Mouse (Mus musculus): ENCODE data around the gene Def8. TPM values are rescaled to one million over a fixed set of nuclear protein-coding genes. Genes with fewer than 3 reads are reported as not detected.
"Not testable (repeated sequence)": the region's sequence is repeated elsewhere in the genome, so short reads cannot be mapped to it uniquely, and the experiment has no call there.

Gene Def8
- polyA plus RNA-seq, 1 experiment, result 13.5 TPM

GRCm38 (mm10) chr8:123427639-123428275, 4.4 kb downstream of the Def8 start:
- DNase-seq (ENCODE audit: low read depth in 1 of 2, low spot score in 2 of 2), result no peak
- H3K4me3 ChIP-seq (ENCODE audit: extremely low read depth, insufficient read depth, insufficient read length), result no peak overlapping the region
- no peaks in the 10 kb centered on the region for H3K4me1 ChIP-seq (ENCODE audit: control insufficient read depth, insufficient read depth, insufficient read length)
- no peaks in the 10 kb centered on the region for H3K36me3 ChIP-seq (ENCODE audit: control insufficient read depth, insufficient read depth, low read length)
- no peaks in the 10 kb centered on the region for H3K27me3 ChIP-seq (ENCODE audit: control insufficient read depth, insufficient read depth, low read length)
- no peak for TF ChIP-seq POLR2A (IDR thresholded peaks at IDR 0.05; ENCODE audit: low read depth, low read length)
- no peak for TF ChIP-seq CTCF (IDR thresholded peaks at IDR 0.05; ENCODE audit: extremely low read depth, insufficient read depth, insufficient read length, insufficient replicate concordance)
- no peak overlapping the region for H3K27ac ChIP-seq (ENCODE audit: insufficient read depth, low read length)
- 97% methylated on average over 24 of the region's 24 CpGs for WGBS

DNA sequence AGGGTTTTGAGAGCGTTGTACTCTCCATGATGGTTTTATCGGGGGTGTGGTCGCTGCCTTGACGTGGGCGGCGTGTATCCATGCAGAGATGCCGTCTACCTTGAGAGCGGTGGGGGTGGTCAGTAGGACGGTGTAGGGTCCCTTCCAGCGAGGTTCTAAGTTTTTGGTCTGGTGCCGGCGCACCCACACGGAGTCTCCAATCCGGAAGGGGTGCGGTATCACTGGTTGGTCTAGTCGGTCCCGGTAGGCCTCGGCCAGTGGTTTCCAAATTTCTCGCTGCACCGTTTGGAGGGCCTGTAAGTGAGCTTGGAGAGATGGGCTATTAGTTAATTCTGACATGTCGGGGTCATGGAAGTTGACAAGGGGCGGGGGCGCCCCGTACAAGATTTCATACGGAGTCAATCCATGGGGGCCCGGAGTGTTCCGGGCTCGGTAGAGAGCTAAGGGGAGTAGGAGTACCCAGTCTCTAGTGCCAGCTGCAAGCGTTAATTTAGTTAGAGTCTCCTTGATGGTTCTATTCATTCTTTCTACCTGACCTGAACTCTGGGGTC, 5.1 kb downstream of the Def8 start:
- Histone ChIP-seq H3K27me3 (ENCODE audit: control insufficient read depth, insufficient read depth, low read length) (no peaks in the 10 kb centered on the region), H3K36me3 (ENCODE audit: control insufficient read depth, insufficient read depth, low read length) (no peaks in the 10 kb centered on the region), H3K27ac (ENCODE audit: insufficient read depth, low read length) (no peak overlapping the region), H3K4me3 (ENCODE audit: extremely low read depth, insufficient read depth, insufficient read length) (no peak overlapping the region), H3K4me1 (ENCODE audit: control insufficient read depth, insufficient read depth, insufficient read length) (no peaks in the 10 kb centered on the region)
- WGBS, result 97% methylated on average over 29 of the region's 29 CpGs
- TF ChIP-seq CTCF (IDR thresholded peaks at IDR 0.05; ENCODE audit: extremely low read depth, insufficient read depth, insufficient read length, insufficient replicate concordance) (no peak), POLR2A (IDR thresholded peaks at IDR 0.05; ENCODE audit: low read depth, low read length) (no peak)
- no peak for DNase-seq (ENCODE audit: low read depth in 1 of 2, low spot score in 2 of 2)

DNA sequence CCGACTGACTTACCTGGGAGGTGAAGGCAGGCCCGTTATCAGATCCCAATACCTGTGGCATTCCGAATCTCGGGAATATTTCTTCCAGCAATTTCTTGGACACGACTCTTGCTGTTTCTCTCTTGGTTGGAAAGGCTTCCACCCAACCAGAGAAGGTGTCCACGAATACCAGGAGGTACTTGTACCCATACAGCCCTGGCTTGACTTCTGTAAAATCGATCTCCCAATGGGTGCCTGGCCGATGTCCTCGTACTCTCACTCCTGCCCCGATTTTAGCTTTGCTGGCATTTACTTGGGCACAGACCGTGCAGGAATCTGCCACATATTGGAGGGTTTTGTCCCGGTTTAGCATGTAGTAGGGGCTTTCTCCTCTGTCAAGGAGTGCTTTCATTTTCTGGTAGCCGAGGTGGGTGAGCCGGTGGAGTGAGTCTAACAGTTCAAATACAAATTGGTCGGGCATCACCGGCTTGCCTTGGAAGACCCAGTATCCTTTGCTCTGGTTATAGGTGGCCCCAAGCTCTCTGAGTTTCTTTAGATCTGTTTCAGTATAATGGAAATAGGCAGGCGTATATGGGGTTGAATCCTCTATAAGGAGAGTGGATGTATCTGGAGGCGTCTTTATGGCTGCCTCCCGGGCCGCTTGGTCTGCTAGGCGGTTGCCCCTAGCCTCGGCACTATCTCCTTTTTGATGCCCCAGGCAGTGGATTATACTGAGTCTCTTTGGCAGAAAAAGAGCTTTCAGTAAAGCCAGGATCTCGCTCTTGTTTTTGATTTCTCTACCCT, 5.8 kb downstream of the Def8 start:
- no peaks in the 10 kb centered on the region for H3K27me3 ChIP-seq (ENCODE audit: control insufficient read depth, insufficient read depth, low read length)
- no peak overlapping the region for H3K4me3 ChIP-seq (ENCODE audit: extremely low read depth, insufficient read depth, insufficient read length)
- H3K36me3 ChIP-seq (ENCODE audit: control insufficient read depth, insufficient read depth, low read length), result no peaks in the 10 kb centered on the region
- DNase-seq (ENCODE audit: low read depth in 1 of 2, low spot score in 2 of 2), result no peak
- no peak overlapping the region for H3K27ac ChIP-seq (ENCODE audit: insufficient read depth, low read length)
- no peak for TF ChIP-seq CTCF (IDR thresholded peaks at IDR 0.05; ENCODE audit: extremely low read depth, insufficient read depth, insufficient read length, insufficient replicate concordance)
- no peak for TF ChIP-seq POLR2A (IDR thresholded peaks at IDR 0.05; ENCODE audit: low read depth, low read length)
- 94% methylated on average over 23 of the region's 23 CpGs for WGBS
- H3K4me1 ChIP-seq (ENCODE audit: control insufficient read depth, insufficient read depth, insufficient read length), result no peaks in the 10 kb centered on the region

GRCm38 (mm10) chr8:123429722-123430013, 6.3 kb downstream of the Def8 start:
- not testable (repeated sequence) for H3K4me3 ChIP-seq (ENCODE audit: extremely low read depth, insufficient read depth, insufficient read length); DNase-seq (ENCODE audit: low read depth in 1 of 2, low spot score in 2 of 2); H3K36me3 ChIP-seq (ENCODE audit: control insufficient read depth, insufficient read depth, low read length); H3K27me3 ChIP-seq (ENCODE audit: control insufficient read depth, insufficient read depth, low read length); H3K4me1 ChIP-seq (ENCODE audit: control insufficient read depth, insufficient read depth, insufficient read length); H3K27ac ChIP-seq (ENCODE audit: insufficient read depth, low read length)
- 93% methylated on average over 15 of the region's 15 CpGs for WGBS

- not testable (repeated sequence) for H3K27me3 ChIP-seq (ENCODE audit: control insufficient read depth, insufficient read depth, low read length); H3K4me1 ChIP-seq (ENCODE audit: control insufficient read depth, insufficient read depth, insufficient read length); DNase-seq (ENCODE audit: low read depth in 1 of 2, low spot score in 2 of 2); H3K4me3 ChIP-seq (ENCODE audit: extremely low read depth, insufficient read depth, insufficient read length); H3K27ac ChIP-seq (ENCODE audit: insufficient read depth, low read length); H3K36me3 ChIP-seq (ENCODE audit: control insufficient read depth, insufficient read depth, low read length)
- WGBS, result 81% methylated on average over 8 of the region's 8 CpGs
These were observed 7.6 kb downstream of the Def8 start for GRCm38 (mm10) chr8:123430936-123431335.

DNA sequence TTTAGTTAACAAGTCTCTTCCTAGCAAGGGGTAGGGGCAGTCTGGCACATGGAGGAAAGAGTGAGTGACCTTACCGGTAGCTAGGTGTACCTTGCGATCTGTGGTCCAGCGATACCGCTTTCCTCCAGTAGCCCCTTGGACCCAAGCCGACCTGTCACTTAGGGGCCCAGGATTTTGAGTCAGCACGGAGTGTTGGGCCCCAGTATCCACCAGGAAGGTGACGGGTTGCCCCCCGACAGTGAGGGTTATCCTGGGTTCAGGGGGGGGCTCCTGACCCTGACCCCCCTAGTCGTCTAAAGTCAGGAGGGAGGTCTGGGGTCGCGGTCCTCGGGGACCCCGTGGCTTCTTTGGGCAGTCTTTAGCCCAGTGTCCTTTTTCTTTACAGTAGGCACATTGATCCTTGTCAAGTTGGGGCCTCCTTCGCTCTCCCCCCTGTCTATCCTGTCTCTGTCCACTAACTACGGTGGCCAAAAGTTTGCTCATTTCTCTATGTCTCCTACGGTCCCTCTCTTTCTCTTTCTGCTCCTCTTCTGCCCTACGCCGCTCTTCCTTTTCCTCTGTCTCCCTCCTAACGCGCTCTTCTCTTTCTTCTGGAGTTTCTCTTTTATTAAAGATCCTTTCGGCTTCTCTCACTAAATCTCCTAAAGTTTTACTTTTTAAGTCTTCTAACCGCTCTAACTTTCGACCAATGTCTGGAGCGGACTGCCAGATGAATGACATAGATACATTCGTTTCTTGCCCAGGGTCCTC, 8.5 kb downstream of the Def8 start:
- Histone ChIP-seq H3K4me3 (ENCODE audit: extremely low read depth, insufficient read depth, insufficient read length) (no peak overlapping the region), H3K36me3 (ENCODE audit: control insufficient read depth, insufficient read depth, low read length) (no peaks in the 10 kb centered on the region), H3K27me3 (ENCODE audit: control insufficient read depth, insufficient read depth, low read length) (no peaks in the 10 kb centered on the region), H3K4me1 (ENCODE audit: control insufficient read depth, insufficient read depth, insufficient read length) (no peaks in the 10 kb centered on the region), H3K27ac (ENCODE audit: insufficient read depth, low read length) (no peak overlapping the region)
- no peak for DNase-seq (ENCODE audit: low read depth in 1 of 2, low spot score in 2 of 2)
- 93% methylated on average over 25 of the region's 25 CpGs for WGBS
- TF ChIP-seq CTCF (IDR thresholded peaks at IDR 0.05; ENCODE audit: extremely low read depth, insufficient read depth, insufficient read length, insufficient replicate concordance) (no peak), POLR2A (IDR thresholded peaks at IDR 0.05; ENCODE audit: low read depth, low read length) (no peak)

DNA sequence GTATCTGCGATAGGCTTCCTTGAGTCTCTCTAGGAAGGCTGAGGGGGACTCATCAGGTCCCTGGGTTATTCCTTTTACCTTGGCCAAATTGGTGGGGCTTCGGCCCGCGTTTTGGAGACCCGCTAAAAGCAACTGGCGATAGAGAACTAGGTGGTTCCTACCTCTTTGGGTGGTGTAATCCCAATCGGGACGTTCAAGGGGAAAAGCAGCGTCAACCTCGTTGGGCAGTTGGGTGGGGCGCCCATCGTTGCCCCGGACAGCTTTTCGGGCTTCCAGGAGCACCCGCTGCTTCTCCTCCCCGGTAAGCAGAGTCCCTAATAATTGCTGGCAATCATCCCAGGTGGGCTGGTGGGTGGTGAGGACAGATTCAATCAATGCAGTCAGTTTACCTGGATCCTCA, 9.1 kb downstream of the Def8 start:
- Histone ChIP-seq H3K4me1 (ENCODE audit: control insufficient read depth, insufficient read depth, insufficient read length) (no peaks in the 10 kb centered on the region), H3K4me3 (ENCODE audit: extremely low read depth, insufficient read depth, insufficient read length) (no peak overlapping the region), H3K27me3 (ENCODE audit: control insufficient read depth, insufficient read depth, low read length) (no peaks in the 10 kb centered on the region), H3K36me3 (ENCODE audit: control insufficient read depth, insufficient read depth, low read length) (no peaks in the 10 kb centered on the region), H3K27ac (ENCODE audit: insufficient read depth, low read length) (no peak overlapping the region)
- 97% methylated on average over 16 of the region's 16 CpGs for WGBS
- TF ChIP-seq CTCF (IDR thresholded peaks at IDR 0.05; ENCODE audit: extremely low read depth, insufficient read depth, insufficient read length, insufficient replicate concordance) (no peak), POLR2A (IDR thresholded peaks at IDR 0.05; ENCODE audit: low read depth, low read length) (no peak)
- DNase-seq (ENCODE audit: low read depth in 1 of 2, low spot score in 2 of 2), result no peak

GRCm38 (mm10) chr8:123433241-123433974, 10.1 kb downstream of the Def8 start:
- WGBS, result 97% methylated on average over 47 of the region's 47 CpGs
- H3K4me3 ChIP-seq (ENCODE audit: extremely low read depth, insufficient read depth, insufficient read length); H3K27ac ChIP-seq (ENCODE audit: insufficient read depth, low read length); H3K36me3 ChIP-seq (ENCODE audit: control insufficient read depth, insufficient read depth, low read length); H3K27me3 ChIP-seq (ENCODE audit: control insufficient read depth, insufficient read depth, low read length); DNase-seq (ENCODE audit: low read depth in 1 of 2, low spot score in 2 of 2); H3K4me1 ChIP-seq (ENCODE audit: control insufficient read depth, insufficient read depth, insufficient read length): not testable (repeated sequence)

All from spleen, adult 2 months (tissue).